Mouse (Mus musculus): ENCODE measurements around the gene Frmpd3.
A peak's percentile ranks its signal among the peaks of the same experiment; 100 is the strongest.

The Frmpd3 gene

DNA sequence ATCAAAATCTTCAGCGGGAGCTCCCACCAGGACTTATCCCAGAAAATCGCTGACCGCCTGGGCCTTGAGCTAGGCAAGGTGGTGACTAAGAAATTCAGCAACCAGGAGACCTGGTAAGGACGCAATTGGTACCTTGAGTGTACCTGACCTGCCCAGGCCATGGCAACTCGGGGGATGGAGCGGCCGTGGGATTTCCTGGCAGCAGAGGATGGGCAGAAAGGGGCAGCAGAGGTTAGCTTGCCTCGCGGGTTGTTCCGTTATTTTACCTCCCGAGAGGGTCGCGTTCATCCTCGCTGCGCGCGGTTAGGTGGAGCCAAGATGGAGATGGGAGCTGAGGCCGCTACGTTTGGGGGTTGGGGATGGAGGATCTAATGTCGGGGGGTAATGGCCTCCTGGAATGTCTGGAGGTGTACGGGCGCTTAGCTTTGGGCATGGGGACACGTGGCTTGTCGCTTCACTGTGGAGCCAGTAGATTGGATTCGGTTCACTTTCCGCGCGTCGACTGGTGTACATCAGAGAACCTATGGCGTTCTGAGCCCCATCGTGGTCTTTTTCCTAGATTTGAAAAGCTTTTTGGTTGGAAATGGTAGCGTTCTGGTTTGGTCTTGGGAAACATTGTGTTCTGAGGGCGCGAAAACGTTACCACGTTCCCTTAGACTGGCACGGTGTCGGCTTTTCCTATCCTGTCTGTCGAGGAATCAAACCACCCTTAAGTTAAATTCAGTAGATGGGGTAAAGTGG, 114.9 kb downstream of the Frmpd3 start:
- no peak for DNase-seq

DNA sequence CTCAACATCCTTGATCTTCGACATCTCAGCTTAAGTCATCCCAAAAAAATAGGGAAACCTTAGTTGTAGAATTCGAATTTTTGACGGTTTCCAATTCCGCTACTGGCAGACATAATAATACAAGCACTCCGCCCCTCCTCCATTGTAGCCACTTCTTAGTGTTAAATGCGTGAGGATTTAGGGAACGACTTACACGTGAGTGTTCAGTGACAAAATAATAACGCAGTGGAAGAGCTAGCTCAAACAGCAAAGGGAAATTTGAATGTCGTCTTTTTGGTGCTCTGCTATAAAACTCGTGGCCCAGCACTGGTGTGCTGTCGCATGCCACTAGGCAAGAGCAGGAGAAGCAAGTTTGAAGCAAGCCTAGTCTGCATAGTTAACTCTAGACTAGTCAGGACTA, 115.4 kb downstream of the Frmpd3 start:
- no peak for DNase-seq

DNA sequence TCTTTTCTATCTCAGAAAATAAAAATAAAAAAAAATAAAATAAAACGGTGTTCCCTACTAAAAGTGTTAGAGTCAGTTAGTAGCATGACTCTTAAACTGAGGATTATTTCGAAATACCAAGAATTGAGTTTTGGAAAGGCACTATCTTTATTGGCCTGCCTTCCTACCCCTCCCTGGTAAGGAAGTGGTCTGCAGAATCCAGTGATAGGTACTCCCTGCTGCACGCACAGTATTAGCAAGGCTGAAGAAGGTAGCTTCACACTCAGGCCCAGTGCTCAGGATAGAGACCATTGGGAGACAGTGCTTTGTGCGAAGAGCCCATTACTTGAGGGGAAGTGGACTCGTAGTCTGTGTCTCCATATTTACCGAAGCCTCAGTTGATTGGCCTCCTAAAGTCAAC, 136.2 kb downstream of the Frmpd3 start:
- DNase-seq: no peak

- DNase-seq: peak; percentile 31
Measured at GRCm38 (mm10) chrX:140479171-140479570, 137.1 kb downstream of the Frmpd3 start.

All from kidney, adult 11 months (tissue).